ENCODE assay signal across 20 mouse cellular contexts in genomic region chr9:99080657-99081056, GRCm38 (mm10). TPM values are rescaled to one million over a fixed set of nuclear protein-coding genes. Genes with fewer than 3 reads are reported as not detected.
DNase-seq lines count a peak whose midpoint lies in the region; ATAC-seq and TF ChIP-seq lines count a peak whose summit lies in the region.
"Had no signal": no experiment of that assay in that cellular context is flagged by ENCODE, and none has a peak within 500 bp of the region (broad histone marks: within the 10 kb centered on the region; RNA-seq: fewer than 3 reads in every experiment).

No protein-coding gene starts in this region.

- intact Hi-C loops in heart, adult 2 months (cut with DNase I): loop anchor here (2.0 kb wide), 1 partner anchor 24 kb away; no protein-coding TSS in a partner anchor

- dilution Hi-C loops in CH12.LX (cut with MboI; ENCODE audit: extremely low pct_ligation_motif_present, extremely low pct_unique_long_range_greater_than_20kb, low sequenced_read_pairs): no loop called here

- TF ChIP-seq POLR2A in heart, adult 2 months (IDR thresholded peaks at IDR 0.05; ENCODE audit: insufficient read depth, low read depth, low read length): no peak
- TF ChIP-seq POLR2A in CH12.LX (IDR thresholded peaks at IDR 0.05; ENCODE audit: low read depth, low read length): no peak

- no peaks in the 10 kb centered on the region for H3K4me1 ChIP-seq in heart, adult 2 months (ENCODE audit: control insufficient read depth, insufficient read depth, low read length)
- H3K4me1 ChIP-seq in liver, embryonic 14.5 days (replicated peaks; ENCODE audit: control insufficient read depth in 2 of 2, insufficient read depth in 2 of 2, low read length in 1 of 2): no peaks in the 10 kb centered on the region
- no peaks in the 10 kb centered on the region for H3K4me1 ChIP-seq in liver, embryonic 11.5 days (replicated peaks; ENCODE audit: control insufficient read depth, insufficient read depth, low read length)
- H3K4me1 ChIP-seq in CH12.LX (ENCODE audit: control insufficient read depth in 1 of 2, insufficient read depth in 2 of 2): no peaks in the 10 kb centered on the region
- H3K4me1 ChIP-seq: heart, embryonic 15.5 days had no signal

- H3K27ac ChIP-seq in heart, adult 2 months: no peak overlapping the region
- no peak overlapping the region for H3K27ac ChIP-seq in liver, embryonic 14.5 days
- H3K27ac ChIP-seq in liver, embryonic 11.5 days (ENCODE audit: low read depth, low read length): no peak overlapping the region
- H3K27ac ChIP-seq in CH12.LX (ENCODE audit: insufficient read depth, low read depth) (no peak overlapping the region), macrophage (peak overlapping the region; percentile 29)
- H3K27ac ChIP-seq: heart, embryonic 15.5 days; hindbrain, embryonic 14.5 days had no signal

- H3K9ac ChIP-seq in heart, adult 2 months (ENCODE audit: low read depth, low read length): no peak overlapping the region
- no peak overlapping the region for H3K9ac ChIP-seq in liver, embryonic 14.5 days (replicated peaks)
- H3K9ac ChIP-seq in liver, embryonic 11.5 days (ENCODE audit: low read depth, low read length): no peak overlapping the region
- H3K9ac ChIP-seq in CH12.LX (ENCODE audit: insufficient read depth, low read depth): no peak overlapping the region
- H3K9ac ChIP-seq: heart, embryonic 15.5 days; hindbrain, embryonic 14.5 days had no signal

- H3K4me3 ChIP-seq in heart, adult 2 months: no peak overlapping the region
- no peak overlapping the region for H3K4me3 ChIP-seq in liver, embryonic 14.5 days (ENCODE audit: insufficient read depth in 1 of 2, low read depth in 2 of 2, low read length in 2 of 2)
- H3K4me3 ChIP-seq in liver, embryonic 11.5 days (ENCODE audit: low read depth, low read length): no peak overlapping the region
- H3K4me3 ChIP-seq in CH12.LX (replicated peaks in 1 of 3; ENCODE audit: low read depth in 2 of 3, low read length in 2 of 3, poor library complexity in 1 of 3) (no peak overlapping the region), macrophage (ENCODE audit: inconsistent target) (no peak overlapping the region)
- H3K4me3 ChIP-seq: heart, embryonic 15.5 days had no signal

- TF ChIP-seq EP300 in heart, adult 2 months (IDR thresholded peaks at IDR 0.05; ENCODE audit: insufficient read depth, low read depth, low read length): no peak
- no peak for TF ChIP-seq EP300 in liver, embryonic 14.5 days (IDR thresholded peaks at IDR 0.05; ENCODE audit: low read depth)
- TF ChIP-seq EP300 in CH12.LX (IDR thresholded peaks at IDR 0.05; ENCODE audit: low read length): no peak

- peak; percentile 58 for TF ChIP-seq CTCF in heart, adult 2 months (IDR thresholded peaks at IDR 0.05)
- TF ChIP-seq CTCF in liver, embryonic 14.5 days (IDR thresholded peaks at IDR 0.05; ENCODE audit: low read depth): peak; percentile 36
- TF ChIP-seq CTCF in CH12.LX (conservative IDR thresholded peaks at IDR 0.05 in 1 of 2, IDR thresholded peaks at IDR 0.05 in 1 of 2; ENCODE audit: low read depth in 2 of 2, low read length in 2 of 2): peak in 1 of 2 experiments; percentile 52; a peak in 2 of 4 replicates

- no peaks in the 10 kb centered on the region for H3K27me3 ChIP-seq in heart, adult 2 months (ENCODE audit: control insufficient read depth, insufficient read depth, low read length)
- H3K27me3 ChIP-seq in liver, embryonic 14.5 days (ENCODE audit: control insufficient read depth, insufficient read depth, low read length): no peaks in the 10 kb centered on the region
- H3K27me3 ChIP-seq in liver, embryonic 11.5 days (replicated peaks; ENCODE audit: control insufficient read depth, insufficient read depth, low read length): no peaks in the 10 kb centered on the region
- H3K27me3 ChIP-seq in CH12.LX (replicated peaks): no peaks in the 10 kb centered on the region
- H3K27me3 ChIP-seq: heart, embryonic 15.5 days had no signal

- 96% methylated on average over 2 of the region's 2 CpGs for WGBS in heart, adult 2 months
- 82% methylated on average over 2 of the region's 2 CpGs for WGBS in liver, embryonic 14.5 days (ENCODE audit: insufficient replicate concordance)
- WGBS in liver, embryonic 11.5 days: 89% methylated on average over 2 of the region's 2 CpGs
- WGBS in macrophage (ENCODE audit: missing documents): 100% methylated on average over 2 of the region's 2 CpGs

- in situ Hi-C loops in CH12.LX (cut with MboI; ENCODE audit: low pct_ligation_motif_present, low pct_unique_long_range_greater_than_20kb, low sequenced_read_pairs): no loop called here

- no peaks in the 10 kb centered on the region for H3K36me3 ChIP-seq in heart, adult 2 months (ENCODE audit: control insufficient read depth, insufficient read depth, low read length)
- no peaks in the 10 kb centered on the region; the same call in 1 of the 2 replicates for H3K36me3 ChIP-seq in liver, embryonic 14.5 days (replicated peaks; ENCODE audit: control insufficient read depth, insufficient read depth, low read depth)
- no peaks in the 10 kb centered on the region for H3K36me3 ChIP-seq in liver, embryonic 11.5 days (ENCODE audit: control insufficient read depth, insufficient read depth, low read length)
- H3K36me3 ChIP-seq in CH12.LX (replicated peaks in 1 of 2; ENCODE audit: control insufficient read depth in 1 of 2, insufficient read depth in 1 of 2, low read length in 1 of 2) (peaks cover 0 to 2% of the 10 kb centered on the region in 2 experiments), macrophage (ENCODE audit: inconsistent target) (no peaks in the 10 kb centered on the region)
- H3K36me3 ChIP-seq: heart, embryonic 15.5 days had no signal

- H3K4me2 ChIP-seq in liver, embryonic 14.5 days (ENCODE audit: low read depth): no peak overlapping the region
- no peak overlapping the region for H3K4me2 ChIP-seq in liver, embryonic 11.5 days
- H3K4me2 ChIP-seq in CH12.LX (ENCODE audit: insufficient read depth, low read depth, poor library complexity, severe bottlenecking): no peak overlapping the region
- H3K4me2 ChIP-seq: heart, embryonic 15.5 days; hindbrain, embryonic 14.5 days had no signal

- no peak for DNase-seq in heart, adult 2 months
- DNase-seq in heart, adult 11 months: no peak
- DNase-seq in liver, embryonic 14.5 days (ENCODE audit: low read depth in 3 of 3, low spot score in 3 of 3): peak in 1 of 3 experiments; percentile 16
- no peak for DNase-seq in liver, embryonic 11.5 days (ENCODE audit: low spot score)
- no peak for DNase-seq in CH12.LX (ENCODE audit: extremely low read depth)
- no peak for DNase-seq in thymus, postnatal 25 days
- DNase-seq in cerebellum, adult 11-12 months: no peak
- DNase-seq: adrenal gland, adult 8-10 months; cerebellum, adult 9-11 months; kidney, adult 8-10 months; layer of hippocampus, adult 9-11 months; midbrain, embryonic 14.5 days; thymus, postnatal 4 days had no signal

- H3K79me2 ChIP-seq in heart, adult 2 months (replicated peaks; ENCODE audit: control insufficient read depth, insufficient read depth, low read length): no peaks in the 10 kb centered on the region
- H3K79me2 ChIP-seq in CH12.LX (replicated peaks; ENCODE audit: control insufficient read depth, extremely low read depth, insufficient read depth, poor library complexity, severe bottlenecking) (no peaks in the 10 kb centered on the region), macrophage (ENCODE audit: inconsistent target) (no peaks in the 10 kb centered on the region)

- TF ChIP-seq RAD21 in CH12.LX (IDR thresholded peaks at IDR 0.05; ENCODE audit: low read depth, low read length): peak; percentile 52

- no peak for ATAC-seq in liver, embryonic 14.5 days (ENCODE audit: insufficient read depth)
- ATAC-seq in liver, embryonic 11.5 days (replicated peaks; ENCODE audit: low FRiP score): no peak; the same call in 1 of the 2 replicates

- H3K9me3 ChIP-seq in liver, embryonic 14.5 days (ENCODE audit: control insufficient read depth, low read length): no peaks in the 10 kb centered on the region
- no peaks in the 10 kb centered on the region for H3K9me3 ChIP-seq in liver, embryonic 11.5 days (ENCODE audit: control insufficient read depth, low read length)
- H3K9me3 ChIP-seq in CH12.LX (replicated peaks; ENCODE audit: low read length): no peaks in the 10 kb centered on the region
- H3K9me3 ChIP-seq: heart, embryonic 15.5 days had no signal

TF ChIP-seq in CH12.LX, 34 proteins besides CTCF, POLR2A, EP300 and RAD21 (continues in another document):
- TF ChIP-seq E2F4 (IDR thresholded peaks at IDR 0.05; ENCODE audit: insufficient replicate concordance, low read depth, low read length): no peak
- TF ChIP-seq JUN (IDR thresholded peaks at IDR 0.05; ENCODE audit: insufficient read depth, low read depth, low read length): no peak
- no peak for TF ChIP-seq KAT2A (IDR thresholded peaks at IDR 0.05; ENCODE audit: insufficient replicate concordance, low read length)

RNA-seq across cellular contexts. Expression of gene Gm1123, which starts 45.1 kb away (rescaled TPM):
- total RNA-seq in heart, adult 2 months (2021): not detected
- polyA plus RNA-seq in heart, adult 2 months (2012; rRNA removed): 0.12 TPM in 1 of 2 replicates, not detected in the other
- polyA plus RNA-seq in liver, embryonic 14.5 days (2012; rRNA removed): 0.03 and 0.05 TPM in 2 replicates
- not detected in 2 replicates for polyA plus RNA-seq in liver, embryonic 14.5 days (2014; fragmentation: Nextera tagmentation; extraction: Ambion mirVana)
- polyA plus RNA-seq in liver, embryonic 11.5 days (2014; fragmentation: Nextera tagmentation; extraction: Ambion mirVana): 0.12 TPM in 1 of 2 replicates, not detected in the other
- total RNA-seq in CH12.LX (2012; rRNA removed) (not detected in 2 replicates), CH12.LX (2014; rRNA removed) (not detected in 2 replicates)
- polyA plus RNA-seq in CH12.LX (2012; ENCODE audit: insufficient read length, low read depth) (not detected in 2 replicates), macrophage (2018) (not detected in 3 replicates)
- total RNA-seq in macrophage (2018; cell fraction: chromatin; rRNA removed): 1 to 10 TPM in 2 of 26 experiments, under 1 TPM in 4, not detected in 20; 0.55 to 1.5 (median 0.88) TPM
- total RNA-seq in macrophage (2018; cell fraction: cytosol; rRNA removed): under 1 TPM in 2 of 26 experiments, not detected in 24; 0.09 to 0.10 TPM
- 1 to 10 TPM in 3 of 26 experiments, under 1 TPM in 5, not detected in 18; 0.40 to 2.7 (median 0.81) TPM for total RNA-seq in macrophage (2018; cell fraction: nucleus; rRNA removed)
- total RNA-seq: adrenal gland, adult 8-10 months; gastrocnemius, postnatal 4 days; left cerebral cortex, postnatal 25 days had no signal
- polyA plus RNA-seq: embryonic facial prominence, embryonic 11.5 days; midbrain, embryonic 14.5 days; neural tube, embryonic 11.5 days had no signal

RNA-seq across cellular contexts. Expression of gene Pik3cb, which starts 59.8 kb away (rescaled TPM):
- 10 to 100 TPM in 1 of 2 experiments, 1 to 10 TPM in 1; 10.0 to 10.8 TPM for total RNA-seq in heart, adult 2 months (2021)
- polyA plus RNA-seq in heart, adult 2 months (2012; rRNA removed): 2.6 and 6.3 TPM in 2 replicates
- polyA plus RNA-seq in liver, embryonic 14.5 days (2012; rRNA removed): 3.0 and 4.3 TPM in 2 replicates
- polyA plus RNA-seq in liver, embryonic 14.5 days (2014; fragmentation: Nextera tagmentation; extraction: Ambion mirVana): 1.8 and 2.3 TPM in 2 replicates
- 2.9 and 3.5 TPM in 2 replicates for polyA plus RNA-seq in liver, embryonic 11.5 days (2014; fragmentation: Nextera tagmentation; extraction: Ambion mirVana)
- total RNA-seq in CH12.LX (2012; rRNA removed) (1.0 TPM in 2 replicates), CH12.LX (2014; rRNA removed) (1.0 and 1.4 TPM in 2 replicates)
- polyA plus RNA-seq in CH12.LX (2012; ENCODE audit: insufficient read length, low read depth) (3.1 and 3.2 TPM in 2 replicates), macrophage (2018) (14.2 to 21.3 TPM (median 19.7 TPM) in 3 replicates)
- total RNA-seq in macrophage (2018; cell fraction: chromatin; rRNA removed): 100 to 1,000 TPM in 3 of 26 experiments, 10 to 100 TPM in 23; 30.2 to 120 (median 44.9) TPM
- total RNA-seq in macrophage (2018; cell fraction: cytosol; rRNA removed): 10 to 100 TPM; 19.4 to 48.1 (median 24.5) TPM
- total RNA-seq in macrophage (2018; cell fraction: nucleus; rRNA removed): 10 to 100 TPM; 34.0 to 72.5 (median 44.1) TPM
